ENCODE assay signal across 8 mouse cellular contexts in genomic region chr12:4233572-4234508, GRCm38 (mm10). TPM values are rescaled to one million over a fixed set of nuclear protein-coding genes. Genes with fewer than 3 reads are reported as not detected.
DNase-seq lines count a peak whose midpoint lies in the region; ATAC-seq lines count a peak whose summit lies in the region.

Gene Ptrhd1, plus strand, starts transcription at chr12:4234027.
Gene Cenpo, minus strand, starts transcription at chr12:4234294.

- under 1% methylated on average over 50 of the region's 50 CpGs for WGBS in hindbrain, embryonic 11.5 days

- no peaks in the 10 kb centered on the region for H3K36me3 ChIP-seq in hindbrain, embryonic 11.5 days (ENCODE audit: control insufficient read depth, insufficient read depth, low read length)

- DNase-seq in Muller cell, postnatal 12 days (ENCODE audit: inconsistent ontology term): peak; percentile 99
- DNase-seq in cerebellum, adult 9-11 months: peak; percentile 97
- DNase-seq in frontal cortex, adult 2 months (ENCODE audit: extremely low spot score in 1 of 2, low spot score in 1 of 2): peak; percentile 95 to 97
- peak; percentile 94 for DNase-seq in hindbrain, embryonic 11.5 days (ENCODE audit: low spot score)
- DNase-seq in layer of hippocampus, postnatal 10 days (ENCODE audit: low spot score in 2 of 2): peak; percentile 92 to 94
- peak; percentile 97 for DNase-seq in lung, postnatal 10 days
- DNase-seq in ovary, postnatal 36 days (ENCODE audit: low spot score): peak; percentile 95
- DNase-seq in thymus, postnatal 25 days: peak; percentile 95

- H3K4me2 ChIP-seq in hindbrain, embryonic 11.5 days (replicated peaks; ENCODE audit: low read depth, low read length): peak within 1 kb of the TSS; percentile 50

- H3K27me3 ChIP-seq in hindbrain, embryonic 11.5 days (ENCODE audit: control insufficient read depth, insufficient read depth, low read length): no peaks in the 10 kb centered on the region

- peak within 1 kb of the TSS; percentile 56 for H3K9ac ChIP-seq in hindbrain, embryonic 11.5 days (ENCODE audit: low read depth, low read length)

- no peaks in the 10 kb centered on the region for H3K9me3 ChIP-seq in hindbrain, embryonic 11.5 days (ENCODE audit: control insufficient read depth, low read length)

- peak within 1 kb of the TSS; percentile 76 for H3K27ac ChIP-seq in hindbrain, embryonic 11.5 days (ENCODE audit: low read depth, low read length)

- peak within 1 kb of the TSS; percentile 54 for H3K4me3 ChIP-seq in hindbrain, embryonic 11.5 days (ENCODE audit: low read depth, low read length)

- peak; percentile 99 for ATAC-seq in hindbrain, embryonic 11.5 days (ENCODE audit: low FRiP score)

- no peaks in the 10 kb centered on the region for H3K4me1 ChIP-seq in hindbrain, embryonic 11.5 days (replicated peaks; ENCODE audit: control insufficient read depth, insufficient read depth, low read length)

RNA-seq across cellular contexts. Expression of gene Ptrhd1, which starts in this region (rescaled TPM):
- polyA plus RNA-seq in frontal cortex, adult 2 months (2012; rRNA removed): 6.7 and 6.8 TPM in 2 replicates
- polyA plus RNA-seq in hindbrain, embryonic 11.5 days (2014; fragmentation: Nextera tagmentation; extraction: Ambion mirVana): 5.5 and 6.2 TPM in 2 replicates
- 1 to 10 TPM; 9.7 to 9.8 TPM for total RNA-seq in layer of hippocampus, postnatal 10 days (2021)

RNA-seq across cellular contexts. Expression of gene Cenpo, which starts in this region (rescaled TPM):
- 6.2 and 6.7 TPM in 2 replicates for polyA plus RNA-seq in frontal cortex, adult 2 months (2012; rRNA removed)
- 17.2 and 20.7 TPM in 2 replicates for polyA plus RNA-seq in hindbrain, embryonic 11.5 days (2014; fragmentation: Nextera tagmentation; extraction: Ambion mirVana)
- 1 to 10 TPM; 5.8 to 6.4 TPM for total RNA-seq in layer of hippocampus, postnatal 10 days (2021)

Comparison
In these comparisons a context has a peak if more than half of its experiments do, and no peak if none do; other contexts are left out.
1. Peak in every context shown above with its lines: DNase-seq, ATAC-seq, H3K4me3 ChIP-seq and H3K27ac ChIP-seq.